Mouse (Mus musculus) ES-E14 (cell line): ENCODE data around the gene Arap2.

Source experiments
- HCFC1 ChIP-seq: IDR thresholded peaks from 2 replicates; pipeline ENCODE4 v1.6.1; 2012; ENCODE audit warnings: low read length, inconsistent platforms, borderline replicate concordance; ENCODE audit not compliant: insufficient read depth
- ZC3H11A ChIP-seq: IDR thresholded peaks from 2 replicates; pipeline ENCODE4 v1.6.1; 2012; ENCODE audit warnings: low read depth, mild to moderate bottlenecking, inconsistent platforms, low read length, borderline replicate concordance
- ZNF384 ChIP-seq: IDR thresholded peaks from 2 replicates; pipeline ENCODE4 v1.6.1; 2012; ENCODE audit warnings: low read depth, low read length, inconsistent platforms

- TF ChIP-seq ZC3H11A (no peak), HCFC1 (no peak), ZNF384 (no peak)
Observed at GRCm38 (mm10) chr5:62778682-62779081, 12.7 kb upstream of the Arap2 start.
